Mouse (Mus musculus): ENCODE measurements around the gene Slc7a5.

Gene Slc7a5

GRCm38 (mm10) chr8:121907587-121908248, at the start of gene Slc7a5:
Gene Slc7a5, minus strand, starts transcription at chr8:121907694.
- DNase-seq (ENCODE audit: low spot score in 2 of 2): peak; percentile 73 to 95

GRCm38 (mm10) chr8:121955825-121956500, 48.5 kb upstream of the Slc7a5 start:
- no peak for DNase-seq (ENCODE audit: low spot score in 2 of 2)

DNA sequence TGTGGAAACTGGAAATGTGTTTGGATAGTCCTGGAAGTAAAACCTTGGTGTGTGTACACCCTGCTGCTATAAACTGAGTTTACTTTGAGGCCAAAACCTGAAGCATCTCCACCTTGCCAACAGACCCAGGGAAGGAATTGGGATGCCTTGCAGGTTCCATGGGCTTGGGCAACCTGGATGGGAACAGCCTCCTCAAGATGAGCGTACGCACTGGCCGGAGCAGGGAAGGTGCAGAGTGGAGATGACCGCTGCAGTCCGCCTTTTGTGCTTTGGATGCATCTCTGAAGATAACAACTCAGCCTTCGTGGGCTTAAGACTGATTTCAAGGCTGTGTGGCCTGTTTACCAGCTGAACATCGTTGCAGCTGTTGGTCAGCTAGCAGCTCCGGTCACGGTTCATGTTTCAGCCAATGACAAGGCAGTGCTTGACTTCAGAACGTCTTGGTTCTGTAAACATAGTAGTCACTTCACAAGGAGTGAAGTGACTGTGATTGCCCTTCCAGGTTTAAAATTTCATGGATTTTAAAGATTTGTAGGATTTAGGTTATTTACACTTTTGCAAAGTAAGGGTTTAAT, 47.6 kb upstream of the Slc7a5 start:
- DNase-seq (ENCODE audit: low spot score in 2 of 2): no peak

DNA sequence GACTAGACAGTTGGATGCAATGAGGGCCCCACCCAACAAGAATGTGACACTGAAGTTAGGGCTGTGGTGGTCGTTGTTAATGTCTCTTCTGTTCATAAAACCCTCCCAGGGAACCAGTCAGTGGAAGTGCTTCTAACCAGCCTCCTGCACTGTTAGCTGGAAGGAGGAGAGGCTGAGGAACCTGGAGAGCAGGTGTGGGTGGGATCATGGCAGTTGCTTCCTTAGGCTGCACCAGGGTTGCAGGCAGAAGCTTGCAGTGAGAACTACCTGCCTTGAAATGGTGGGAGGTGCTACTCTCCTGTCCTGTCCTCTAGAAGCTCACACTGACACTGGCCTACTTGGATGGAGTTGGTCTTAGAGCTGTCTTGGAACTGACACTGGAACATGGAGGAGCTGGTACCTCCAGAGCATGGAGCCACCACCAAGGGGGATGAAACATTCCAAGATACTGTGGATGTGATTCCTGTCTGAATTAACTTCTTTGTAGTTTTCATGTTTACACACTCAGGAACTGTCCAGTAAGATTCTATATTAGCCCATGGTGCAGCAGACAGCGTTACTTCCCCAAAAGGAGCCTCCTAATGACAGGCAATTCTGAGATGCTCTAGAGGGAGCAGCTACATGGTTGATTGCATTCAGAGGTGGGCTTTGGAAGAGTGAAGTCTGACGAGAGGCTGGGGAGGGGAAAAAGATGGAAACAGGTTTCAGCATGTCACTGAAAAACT, 46.5 kb upstream of the Slc7a5 start:
- no peak for DNase-seq (ENCODE audit: low spot score in 2 of 2)

DNA sequence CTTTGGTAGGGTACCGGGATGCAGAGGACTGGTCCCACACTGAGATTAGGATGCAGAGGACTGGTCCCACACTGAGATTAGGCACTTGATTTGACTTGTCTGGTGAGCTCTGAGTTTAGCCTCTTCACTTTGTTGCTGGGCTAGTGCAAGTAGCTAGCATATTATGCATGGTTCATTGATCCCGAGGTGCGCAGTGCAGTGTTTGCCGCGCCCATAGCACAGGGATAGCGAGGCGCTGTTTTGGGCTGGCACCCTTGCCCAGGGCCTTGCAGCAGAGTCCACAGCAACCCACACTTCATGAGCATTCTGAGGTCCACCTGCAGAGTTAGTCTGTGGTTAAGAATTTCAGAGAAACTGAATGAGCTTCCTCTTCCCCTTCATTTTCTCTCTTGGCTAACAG, 45.3 kb upstream of the Slc7a5 start:
- no peak for DNase-seq (ENCODE audit: low spot score in 2 of 2)

DNA sequence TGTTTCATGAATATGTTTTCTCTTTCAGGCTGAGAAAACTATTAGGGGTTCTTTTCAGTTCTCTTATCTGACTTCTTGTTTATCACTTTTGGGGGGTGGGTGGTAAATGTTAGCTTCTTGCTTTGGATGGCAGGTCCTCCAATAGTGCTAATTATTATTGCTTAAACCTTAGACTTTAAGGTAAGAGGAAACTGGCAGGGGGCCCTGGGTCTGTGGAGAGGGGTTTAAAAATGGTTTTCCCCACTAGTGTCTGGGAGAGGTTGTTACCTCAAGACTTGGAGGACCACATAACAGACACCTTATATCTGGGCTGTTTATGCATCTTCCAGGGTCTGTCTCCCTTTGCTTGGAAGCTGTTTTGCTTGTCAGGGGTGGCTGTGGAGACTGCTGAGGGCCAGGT, 44.6 kb upstream of the Slc7a5 start:
- no peak for DNase-seq (ENCODE audit: low spot score in 2 of 2)

DNA sequence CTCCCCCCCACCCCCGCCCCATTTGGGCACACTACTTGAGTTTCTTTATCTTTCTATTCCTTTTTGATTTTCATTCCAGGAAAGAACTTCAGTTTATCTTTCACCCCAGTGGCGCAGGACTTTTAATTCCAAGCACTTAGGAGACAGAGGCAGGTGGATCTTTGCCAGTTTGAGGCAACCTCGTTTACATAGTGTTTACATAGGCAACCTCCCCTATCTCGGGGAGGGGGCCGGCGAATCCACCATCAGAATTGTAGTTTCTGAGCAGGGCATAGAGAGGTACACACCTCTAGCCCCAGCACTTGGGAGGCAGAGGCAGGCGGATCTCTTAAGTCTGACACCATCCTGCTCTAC, 44.1 kb upstream of the Slc7a5 start:
- no peak for DNase-seq (ENCODE audit: low spot score in 2 of 2)

- peak in 1 of 2 experiments; percentile 59 for DNase-seq (ENCODE audit: low spot score in 2 of 2)
Measured at GRCm38 (mm10) chr8:121950749-121951655, 43.5 kb upstream of the Slc7a5 start.

GRCm38 (mm10) chr8:121949941-121950748, 42.7 kb upstream of the Slc7a5 start:
- peak; percentile 97 to 98 for DNase-seq (ENCODE audit: low spot score in 2 of 2)

- DNase-seq (ENCODE audit: low spot score in 2 of 2): no peak
Measured at GRCm38 (mm10) chr8:121949222-121949800, 41.8 kb upstream of the Slc7a5 start, which contains the start of gene Banp. Gene Banp, plus strand, starts transcription at chr8:121949750.

GRCm38 (mm10) chr8:121948321-121949145, 41.0 kb upstream of the Slc7a5 start:
- no peak for DNase-seq (ENCODE audit: low spot score in 2 of 2)

DNA sequence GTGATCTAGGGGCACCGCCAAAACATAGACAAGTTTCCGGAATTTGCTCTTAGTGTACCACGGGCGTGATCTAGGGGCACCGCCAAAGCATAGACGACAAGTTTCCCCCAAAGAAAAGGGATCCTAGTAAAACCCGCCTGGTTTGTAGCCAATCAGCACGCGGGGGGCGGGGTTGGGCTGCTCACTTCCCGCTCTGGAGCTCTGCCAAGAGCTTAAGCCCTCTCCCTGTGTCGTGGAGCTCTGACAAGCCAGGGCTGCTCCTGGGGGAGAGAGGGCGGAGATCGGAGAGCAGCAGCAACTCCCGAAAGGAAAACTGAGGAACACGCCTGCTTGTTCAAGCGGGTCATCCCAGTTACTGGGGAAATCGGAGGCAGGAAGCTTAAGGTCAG, 40.3 kb upstream of the Slc7a5 start:
- DNase-seq (ENCODE audit: low spot score in 2 of 2): peak in 1 of 2 experiments; percentile 77

DNA sequence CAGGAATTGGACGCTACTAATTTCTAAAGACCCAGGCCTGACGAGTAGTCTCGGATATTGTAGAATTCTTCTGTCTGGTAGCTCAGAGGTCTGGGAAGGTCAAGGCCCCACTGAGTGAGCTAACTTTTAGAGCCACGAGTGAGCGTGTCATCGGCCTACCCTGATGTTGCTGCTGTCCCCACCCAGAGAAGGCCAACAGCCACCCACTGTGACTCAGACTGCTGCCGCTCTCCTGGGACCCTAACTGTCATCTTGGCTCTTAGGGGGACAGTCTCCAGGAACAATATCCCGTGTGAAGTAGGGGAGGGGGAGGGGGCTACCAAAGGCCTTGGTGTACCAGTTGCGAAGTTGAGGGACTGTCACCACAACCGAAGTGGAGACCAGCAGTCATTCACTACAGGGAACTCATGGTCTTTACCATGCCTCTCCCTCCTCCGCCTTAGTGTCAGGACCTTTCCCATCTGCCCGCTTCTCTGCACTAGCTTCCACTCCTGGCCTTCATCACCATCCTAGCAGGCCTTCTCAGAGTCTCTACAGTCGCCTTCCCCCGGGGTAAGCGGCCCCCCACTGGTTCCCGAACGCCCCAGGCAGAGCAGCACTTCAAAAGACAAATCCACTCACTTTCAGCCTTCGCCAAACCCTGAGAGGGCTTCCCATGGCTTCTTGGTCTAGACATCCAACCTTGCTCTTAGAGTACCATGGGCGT, 39.7 kb upstream of the Slc7a5 start:
- no peak for DNase-seq (ENCODE audit: low spot score in 2 of 2)

DNA sequence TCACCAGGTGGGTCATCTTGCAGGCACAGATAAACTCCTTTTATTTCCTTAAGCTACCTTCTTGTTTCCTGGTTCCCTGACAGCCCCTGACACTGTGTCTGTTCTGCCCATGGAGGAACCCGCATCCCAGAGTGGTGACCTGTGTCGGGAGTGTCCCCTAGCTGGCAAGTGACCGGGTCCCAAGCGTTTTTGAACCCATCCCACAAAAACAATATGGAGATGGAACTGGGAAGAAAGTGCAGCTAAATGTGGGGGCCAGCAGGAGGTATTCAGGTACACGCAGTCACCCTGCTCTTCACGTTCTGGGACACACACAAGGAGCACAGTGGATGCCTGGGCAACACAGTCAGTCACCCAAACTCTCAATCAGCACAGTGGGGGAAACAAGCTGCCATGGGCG, 38.9 kb upstream of the Slc7a5 start:
- DNase-seq (ENCODE audit: low spot score in 2 of 2): no peak

DNA sequence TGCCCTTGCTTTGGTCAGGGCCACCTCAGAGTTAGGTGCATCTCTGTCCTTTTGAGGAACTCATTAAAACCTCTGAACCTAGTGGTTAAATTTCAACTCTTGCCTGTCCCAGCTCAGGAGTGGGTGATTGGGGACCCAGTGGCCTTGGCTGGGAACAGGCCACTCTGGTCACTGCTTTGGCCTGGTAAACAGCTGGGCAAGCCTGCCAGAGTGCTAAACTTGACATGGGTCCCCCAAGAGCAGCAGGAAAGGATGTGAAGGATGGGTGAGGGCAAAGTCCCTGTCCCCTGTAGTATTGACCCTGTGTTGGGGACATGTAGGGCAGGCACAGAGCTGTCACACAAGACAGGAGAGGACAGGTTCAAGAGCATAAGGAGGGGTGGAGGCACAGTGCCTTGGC, 37.3 kb upstream of the Slc7a5 start, which contains the start of gene Car5a:
TSS of gene Car5a (minus strand) at position 74 of the 400 bp plus-strand sequence.
- DNase-seq (ENCODE audit: low spot score in 2 of 2): no peak

- DNase-seq (ENCODE audit: low spot score in 2 of 2): no peak
Measured at GRCm38 (mm10) chr8:121943716-121944115, 36.2 kb upstream of the Slc7a5 start.

- DNase-seq (ENCODE audit: low spot score in 2 of 2): no peak
Measured at GRCm38 (mm10) chr8:121943057-121943540, 35.6 kb upstream of the Slc7a5 start.

GRCm38 (mm10) chr8:121938732-121939131, 31.2 kb upstream of the Slc7a5 start:
- no peak for DNase-seq (ENCODE audit: low spot score in 2 of 2)
